Mouse (Mus musculus) urinary bladder, postnatal 36 days (tissue): Measurements from ENCODE around the gene Tnnc2.
"Not testable (repeated sequence)": the region's sequence is repeated elsewhere in the genome, so short reads cannot be mapped to it uniquely, and the experiment has no call there.

ENCODE experiments used
- DNase-seq, 2 experiments: peaks; one replicate each; pipeline ENCODE4 v3.0.0; 2022; ENCODE audit warnings: low spot score in 2 of 2, mixed read lengths in 1 of 2

The Tnnc2 gene

GRCm38 (mm10) chr2:164779481-164780086 lies at the start of gene Tnnc2:
TSS of gene Tnnc2 (minus strand) at chr2:164779967.
- DNase-seq = no peak

- DNase-seq = no peak
Measured at GRCm38 (mm10) chr2:164829090-164829489, 49.3 kb upstream of the Tnnc2 start.

- DNase-seq = no peak
Measured at GRCm38 (mm10) chr2:164828437-164828836, 48.7 kb upstream of the Tnnc2 start, which contains the start of gene Spata25. TSS of gene Spata25 (minus strand) at chr2:164828537.

GRCm38 (mm10) chr2:164827146-164827850 lies 47.5 kb upstream of the Tnnc2 start:
- DNase-seq = no peak

DNA sequence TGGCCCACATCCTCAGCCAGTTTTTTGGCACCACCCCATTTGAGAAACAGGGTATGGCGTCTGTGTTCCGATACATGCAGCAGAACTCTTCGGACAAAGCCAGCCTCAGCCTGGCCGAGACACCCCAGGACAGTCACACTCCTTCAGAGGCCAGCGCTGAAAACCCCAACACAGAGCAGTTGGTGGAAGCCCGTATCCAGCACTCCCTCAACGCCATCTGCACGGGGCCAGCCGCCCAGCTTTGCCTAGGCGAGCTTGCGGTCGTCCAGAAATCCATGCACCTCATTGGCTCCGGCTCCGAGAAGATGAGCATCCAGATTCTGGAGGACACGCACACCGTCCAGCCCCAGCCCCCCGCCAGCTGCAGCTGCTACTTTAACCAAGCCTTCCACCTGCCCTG lies 45.8 kb upstream of the Tnnc2 start:
- DNase-seq = no peak

DNA sequence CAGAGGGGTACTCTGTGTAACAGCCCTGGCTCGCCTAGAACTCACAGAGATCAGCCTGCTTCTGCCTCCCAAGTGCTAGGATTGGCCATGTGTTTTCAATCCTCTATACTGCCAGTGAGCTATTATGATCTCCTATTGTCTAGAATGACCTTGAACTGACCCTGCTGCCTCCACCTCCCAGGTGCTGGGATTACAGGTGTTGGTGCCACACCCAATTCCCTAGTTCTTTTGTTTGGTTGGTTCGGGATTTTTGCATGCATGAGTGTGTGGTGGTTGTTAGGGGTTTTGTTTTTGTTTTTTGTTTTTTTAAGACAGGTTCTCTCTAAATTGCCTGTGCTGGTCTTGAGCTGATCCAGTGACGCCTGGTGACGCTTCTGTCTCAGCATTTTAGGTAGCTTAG lies 44.2 kb upstream of the Tnnc2 start:
- no peak for DNase-seq

DNA sequence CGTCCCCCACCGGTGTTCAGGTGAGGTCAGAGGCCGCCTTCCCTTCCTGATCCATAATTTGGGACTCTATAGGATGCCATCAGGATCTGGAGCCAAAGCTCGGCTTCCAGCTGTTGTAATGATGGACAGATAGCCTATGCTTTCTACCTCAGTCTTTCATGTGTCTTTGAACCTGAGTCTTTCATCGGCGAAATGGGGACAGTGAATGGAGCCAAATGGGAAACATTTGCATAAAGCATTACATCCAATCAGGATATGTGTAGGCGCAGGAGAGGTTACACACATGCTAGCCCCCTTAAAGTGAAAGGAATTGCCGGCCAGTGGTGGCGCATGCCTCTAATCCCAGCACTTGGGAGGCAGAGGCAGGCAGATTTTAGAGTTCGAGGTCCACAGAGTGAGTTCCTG lies 43.4 kb upstream of the Tnnc2 start:
- DNase-seq = no peak

- DNase-seq = peak; percentile 100
Measured at GRCm38 (mm10) chr2:164822636-164823165, 42.9 kb upstream of the Tnnc2 start, which contains the start of gene Zswim1. TSS of gene Zswim1 (plus strand) at chr2:164822686.

- DNase-seq = no peak
Measured at GRCm38 (mm10) chr2:164821060-164821459, 41.3 kb upstream of the Tnnc2 start.

- DNase-seq = no peak
Measured at GRCm38 (mm10) chr2:164817703-164818102, 37.9 kb upstream of the Tnnc2 start.

GRCm38 (mm10) chr2:164817206-164817605 lies 37.4 kb upstream of the Tnnc2 start:
- DNase-seq = no peak

GRCm38 (mm10) chr2:164815821-164816220 lies 36.1 kb upstream of the Tnnc2 start:
- DNase-seq = no peak

GRCm38 (mm10) chr2:164815348-164815747 lies 35.6 kb upstream of the Tnnc2 start:
- DNase-seq = no peak

- DNase-seq = no peak
Measured at GRCm38 (mm10) chr2:164813557-164813956, 33.8 kb upstream of the Tnnc2 start.

GRCm38 (mm10) chr2:164806614-164807013 lies 26.8 kb upstream of the Tnnc2 start:
- no peak for DNase-seq

- no peak for DNase-seq
Measured at GRCm38 (mm10) chr2:164805332-164805718, 25.6 kb upstream of the Tnnc2 start.

DNA sequence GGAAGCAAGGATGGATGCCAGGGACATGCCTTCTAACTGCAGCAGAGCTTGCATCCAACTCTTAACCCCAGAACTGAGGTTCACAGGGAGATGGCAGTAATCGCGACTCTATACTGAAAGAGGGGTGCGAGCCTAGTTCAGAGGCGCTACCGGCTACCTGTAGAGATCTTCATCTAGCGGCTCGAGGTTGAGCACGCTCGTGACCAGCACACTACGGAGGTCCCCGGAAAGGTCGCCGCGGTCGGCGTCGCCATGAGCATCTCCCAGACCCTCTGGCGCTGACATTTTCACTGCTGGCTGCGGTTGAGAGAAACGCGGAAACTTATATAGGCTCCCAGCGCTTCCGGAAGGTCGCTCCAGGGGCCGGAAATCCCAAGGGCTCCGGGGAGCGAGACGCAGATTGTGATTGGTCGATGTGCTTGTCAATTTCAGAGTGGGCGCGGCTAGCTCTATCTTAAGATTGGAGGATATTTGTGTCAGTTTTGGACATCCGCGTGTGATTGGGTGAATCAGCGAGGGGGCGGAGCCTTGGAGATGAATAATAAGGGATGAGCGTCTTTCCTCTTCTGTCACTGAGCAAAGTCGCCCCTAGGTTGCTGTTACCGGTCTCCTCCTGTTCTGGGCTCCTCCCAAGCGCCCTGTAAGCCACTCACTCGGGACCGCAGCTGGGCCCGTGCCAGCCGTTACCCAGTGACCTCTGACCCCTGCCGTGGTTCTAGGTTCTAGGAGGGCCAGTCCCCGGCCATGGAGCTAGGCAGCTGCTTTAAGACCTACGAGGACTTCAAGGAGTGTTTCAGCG lies 25.0 kb upstream of the Tnnc2 start, which contains the start of the genes Acot8 and Zswim3:
Acot8 (minus strand) TSS at position 350 of the 799 bp plus-strand sequence.
Zswim3 (plus strand) TSS at position 566 of the 799 bp plus-strand sequence.
- DNase-seq = peak; percentile 98 to 99

DNA sequence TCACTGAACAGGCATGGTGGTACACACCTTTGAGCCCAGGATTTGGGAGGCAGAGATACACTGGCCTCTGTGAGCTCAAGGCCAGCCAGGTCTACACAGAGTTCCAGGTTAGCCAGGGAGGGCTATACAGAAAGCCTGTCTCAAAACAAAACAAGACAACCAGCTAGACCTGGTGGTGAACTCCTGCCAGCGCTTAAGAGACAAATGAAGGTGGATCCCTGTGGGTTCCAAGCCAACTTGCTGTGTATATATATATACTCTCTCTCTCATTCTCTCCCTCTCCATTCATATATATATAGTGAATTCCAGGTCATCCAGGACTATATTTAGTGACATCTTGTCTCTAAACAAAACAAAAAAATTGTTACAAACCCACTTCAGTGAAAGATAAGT lies 24.1 kb upstream of the Tnnc2 start:
- no peak for DNase-seq

- DNase-seq = no peak
Measured at GRCm38 (mm10) chr2:164803201-164803920, 23.6 kb upstream of the Tnnc2 start.

DNA sequence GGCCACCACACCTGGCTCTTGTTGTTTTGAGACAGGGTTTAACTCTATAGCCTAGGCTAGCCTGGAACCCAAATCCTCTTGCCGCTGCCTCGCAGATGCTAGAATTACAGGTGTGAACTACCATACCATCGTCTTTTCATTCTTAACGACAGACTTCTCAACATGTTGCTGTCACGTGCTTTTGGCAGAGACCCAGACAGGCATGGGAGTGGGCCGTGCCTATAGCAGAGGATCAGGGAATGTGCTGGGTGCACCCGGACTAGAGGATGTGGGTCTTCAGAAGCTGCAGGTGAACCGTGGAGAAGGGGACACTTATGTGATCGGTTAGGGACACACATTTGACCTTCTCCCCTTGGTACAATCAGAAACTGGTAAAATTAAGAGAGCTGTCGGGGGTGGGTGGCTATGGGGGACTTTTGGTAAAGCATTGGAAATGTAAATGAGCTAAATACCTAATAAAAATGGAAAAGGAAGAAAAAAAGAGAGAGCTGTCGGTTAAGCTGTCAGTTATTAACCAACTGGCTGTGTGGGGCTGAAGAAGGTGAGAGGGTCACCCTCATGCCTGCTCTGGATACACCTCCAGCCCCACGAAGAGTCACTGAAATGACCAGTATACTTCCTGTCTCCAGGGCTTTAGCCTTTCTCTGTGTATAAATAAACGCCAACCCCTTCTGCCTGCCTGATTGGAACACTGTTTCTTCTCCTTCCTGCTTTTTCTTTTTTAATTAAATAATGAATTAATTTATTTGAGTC lies 20.7 kb upstream of the Tnnc2 start:
- DNase-seq = no peak

GRCm38 (mm10) chr2:164798554-164798953 lies 18.8 kb upstream of the Tnnc2 start:
- not testable (repeated sequence) for DNase-seq
